Mouse (Mus musculus): ENCODE measurements at regions not wholly inside any gene's neighbourhood (a gene's known extent, or its start where the extent isn't known, plus 50 kb on each side); places are given as distances from the start of the nearest gene placed in this dataset.
"Not testable (repeated sequence)": the region's sequence is repeated elsewhere in the genome, so short reads cannot be mapped to it uniquely, and the experiment has no call there.

- H3K27ac ChIP-seq (ENCODE audit: low read length); H3K36me3 ChIP-seq (ENCODE audit: insufficient read depth, low read length); H3K4me3 ChIP-seq (ENCODE audit: low read length); H3K27me3 ChIP-seq (ENCODE audit: insufficient read depth, low read length); H3K9ac ChIP-seq (replicated peaks; ENCODE audit: low read length); H3K9me3 ChIP-seq (ENCODE audit: low read length); ATAC-seq (ENCODE audit: low FRiP score, low TSS enrichment); H3K4me2 ChIP-seq (replicated peaks; ENCODE audit: low read depth, low read length); H3K4me1 ChIP-seq (ENCODE audit: insufficient read depth, low read length): not testable (repeated sequence)
- 79% methylated on average over 1 of the region's 1 CpGs for WGBS
These were observed 884.0 kb upstream of the Lrrc4c start for GRCm38 (mm10) chr2:95433996-95434395.

GRCm38 (mm10) chr2:95440957-95441356 is 877.0 kb upstream of the Lrrc4c start:
- no peaks in the 10 kb centered on the region for H3K9me3 ChIP-seq (ENCODE audit: low read length)
- no peaks in the 10 kb centered on the region for H3K27me3 ChIP-seq (ENCODE audit: insufficient read depth, low read length)
- no peaks in the 10 kb centered on the region for H3K4me1 ChIP-seq (ENCODE audit: insufficient read depth, low read length)
- no peak overlapping the region for H3K27ac ChIP-seq (ENCODE audit: low read length)
- no peak for ATAC-seq (ENCODE audit: low FRiP score, low TSS enrichment)
- H3K4me2 ChIP-seq (replicated peaks; ENCODE audit: low read depth, low read length), result no peak overlapping the region
- no peak overlapping the region for H3K4me3 ChIP-seq (ENCODE audit: low read length)
- no peaks in the 10 kb centered on the region for H3K36me3 ChIP-seq (ENCODE audit: insufficient read depth, low read length)
- H3K9ac ChIP-seq (replicated peaks; ENCODE audit: low read length), result no peak overlapping the region

- Histone ChIP-seq H3K4me2 (replicated peaks; ENCODE audit: low read depth, low read length) (no peak overlapping the region), H3K27ac (ENCODE audit: low read length) (no peak overlapping the region), H3K9me3 (ENCODE audit: low read length) (no peaks in the 10 kb centered on the region), H3K9ac (replicated peaks; ENCODE audit: low read length) (no peak overlapping the region), H3K36me3 (ENCODE audit: insufficient read depth, low read length) (no peaks in the 10 kb centered on the region), H3K4me1 (ENCODE audit: insufficient read depth, low read length) (no peaks in the 10 kb centered on the region), H3K4me3 (ENCODE audit: low read length) (no peak overlapping the region), H3K27me3 (ENCODE audit: insufficient read depth, low read length) (no peaks in the 10 kb centered on the region)
- 57% methylated on average over 2 of the region's 2 CpGs for WGBS
- no peak for ATAC-seq (ENCODE audit: low FRiP score, low TSS enrichment)
These were observed 874.6 kb upstream of the Lrrc4c start for GRCm38 (mm10) chr2:95443245-95443799.

GRCm38 (mm10) chr2:95448897-95449296 is 869.1 kb upstream of the Lrrc4c start:
- Histone ChIP-seq H3K9ac (replicated peaks; ENCODE audit: low read length) (no peak overlapping the region), H3K9me3 (ENCODE audit: low read length) (no peaks in the 10 kb centered on the region), H3K36me3 (ENCODE audit: insufficient read depth, low read length) (no peaks in the 10 kb centered on the region), H3K4me2 (replicated peaks; ENCODE audit: low read depth, low read length) (no peak overlapping the region), H3K27me3 (ENCODE audit: insufficient read depth, low read length) (no peaks in the 10 kb centered on the region), H3K4me3 (ENCODE audit: low read length) (no peak overlapping the region), H3K4me1 (ENCODE audit: insufficient read depth, low read length) (no peaks in the 10 kb centered on the region), H3K27ac (ENCODE audit: low read length) (no peak overlapping the region)
- 7% methylated on average over 1 of the region's 1 CpGs for WGBS
- ATAC-seq (ENCODE audit: low FRiP score, low TSS enrichment), result no peak

- WGBS, result 79% methylated on average over 5 of the region's 5 CpGs
- H3K9me3 ChIP-seq (ENCODE audit: low read length), result no peaks in the 10 kb centered on the region
- no peak overlapping the region for H3K9ac ChIP-seq (replicated peaks; ENCODE audit: low read length)
- H3K27me3 ChIP-seq (ENCODE audit: insufficient read depth, low read length), result no peaks in the 10 kb centered on the region
- no peak overlapping the region for H3K27ac ChIP-seq (ENCODE audit: low read length)
- no peak for ATAC-seq (ENCODE audit: low FRiP score, low TSS enrichment)
- H3K36me3 ChIP-seq (ENCODE audit: insufficient read depth, low read length), result no peaks in the 10 kb centered on the region
- H3K4me3 ChIP-seq (ENCODE audit: low read length), result no peak overlapping the region
- no peaks in the 10 kb centered on the region for H3K4me1 ChIP-seq (ENCODE audit: insufficient read depth, low read length)
- no peak overlapping the region for H3K4me2 ChIP-seq (replicated peaks; ENCODE audit: low read depth, low read length)
These were observed 838.1 kb upstream of the Lrrc4c start for GRCm38 (mm10) chr2:95479827-95480226.

- Histone ChIP-seq H3K36me3 (ENCODE audit: insufficient read depth, low read length) (no peaks in the 10 kb centered on the region), H3K27ac (ENCODE audit: low read length) (no peak overlapping the region), H3K9me3 (ENCODE audit: low read length) (no peaks in the 10 kb centered on the region), H3K27me3 (ENCODE audit: insufficient read depth, low read length) (no peaks in the 10 kb centered on the region), H3K4me2 (replicated peaks; ENCODE audit: low read depth, low read length) (no peak overlapping the region), H3K4me1 (ENCODE audit: insufficient read depth, low read length) (no peaks in the 10 kb centered on the region), H3K4me3 (ENCODE audit: low read length) (no peak overlapping the region), H3K9ac (replicated peaks; ENCODE audit: low read length) (no peak overlapping the region)
- 80% methylated on average over 2 of the region's 2 CpGs for WGBS
- no peak for ATAC-seq (ENCODE audit: low FRiP score, low TSS enrichment)
These were observed 834.6 kb upstream of the Lrrc4c start for GRCm38 (mm10) chr2:95483397-95483796.

- Histone ChIP-seq H3K4me2 (replicated peaks; ENCODE audit: low read depth, low read length) (no peak overlapping the region), H3K9me3 (ENCODE audit: low read length) (no peaks in the 10 kb centered on the region), H3K4me1 (ENCODE audit: insufficient read depth, low read length) (no peaks in the 10 kb centered on the region), H3K9ac (replicated peaks; ENCODE audit: low read length) (no peak overlapping the region), H3K27ac (ENCODE audit: low read length) (no peak overlapping the region), H3K36me3 (ENCODE audit: insufficient read depth, low read length) (no peaks in the 10 kb centered on the region), H3K4me3 (ENCODE audit: low read length) (no peak overlapping the region), H3K27me3 (ENCODE audit: insufficient read depth, low read length) (no peaks in the 10 kb centered on the region)
- ATAC-seq (ENCODE audit: low FRiP score, low TSS enrichment), result no peak
- WGBS, result 81% methylated on average over 3 of the region's 3 CpGs
These were observed 830.3 kb upstream of the Lrrc4c start for GRCm38 (mm10) chr2:95487580-95488135.

GRCm38 (mm10) chr2:95494026-95494697 is 823.8 kb upstream of the Lrrc4c start:
- 84% methylated on average over 2 of the region's 2 CpGs for WGBS
- Histone ChIP-seq H3K4me3 (ENCODE audit: low read length) (no peak overlapping the region), H3K36me3 (ENCODE audit: insufficient read depth, low read length) (no peaks in the 10 kb centered on the region), H3K4me2 (replicated peaks; ENCODE audit: low read depth, low read length) (no peak overlapping the region), H3K9me3 (ENCODE audit: low read length) (no peaks in the 10 kb centered on the region), H3K27me3 (ENCODE audit: insufficient read depth, low read length) (no peaks in the 10 kb centered on the region), H3K9ac (replicated peaks; ENCODE audit: low read length) (no peak overlapping the region), H3K27ac (ENCODE audit: low read length) (no peak overlapping the region), H3K4me1 (ENCODE audit: insufficient read depth, low read length) (no peaks in the 10 kb centered on the region)
- no peak for ATAC-seq (ENCODE audit: low FRiP score, low TSS enrichment)

- no peak overlapping the region for H3K27ac ChIP-seq (ENCODE audit: low read length)
- no peak overlapping the region for H3K4me2 ChIP-seq (replicated peaks; ENCODE audit: low read depth, low read length)
- H3K4me1 ChIP-seq (ENCODE audit: insufficient read depth, low read length), result no peaks in the 10 kb centered on the region
- H3K36me3 ChIP-seq (ENCODE audit: insufficient read depth, low read length), result no peaks in the 10 kb centered on the region
- H3K27me3 ChIP-seq (ENCODE audit: insufficient read depth, low read length), result no peaks in the 10 kb centered on the region
- no peak overlapping the region for H3K9ac ChIP-seq (replicated peaks; ENCODE audit: low read length)
- H3K9me3 ChIP-seq (ENCODE audit: low read length), result no peaks in the 10 kb centered on the region
- no peak overlapping the region for H3K4me3 ChIP-seq (ENCODE audit: low read length)
- ATAC-seq (ENCODE audit: low FRiP score, low TSS enrichment), result no peak
- 40% methylated on average over 4 of the region's 4 CpGs for WGBS
These were observed 823.3 kb upstream of the Lrrc4c start for GRCm38 (mm10) chr2:95494698-95495088.

GRCm38 (mm10) chr2:95511286-95511685 is 806.7 kb upstream of the Lrrc4c start:
- no peak overlapping the region for H3K27ac ChIP-seq (ENCODE audit: low read length)
- H3K4me3 ChIP-seq (ENCODE audit: low read length), result no peak overlapping the region
- no peak overlapping the region for H3K9ac ChIP-seq (replicated peaks; ENCODE audit: low read length)
- no peak for ATAC-seq (ENCODE audit: low FRiP score, low TSS enrichment)
- H3K4me2 ChIP-seq (replicated peaks; ENCODE audit: low read depth, low read length), result no peak overlapping the region
- H3K9me3 ChIP-seq (ENCODE audit: low read length), result no peaks in the 10 kb centered on the region
- H3K4me1 ChIP-seq (ENCODE audit: insufficient read depth, low read length), result no peaks in the 10 kb centered on the region
- no peaks in the 10 kb centered on the region for H3K27me3 ChIP-seq (ENCODE audit: insufficient read depth, low read length)
- H3K36me3 ChIP-seq (ENCODE audit: insufficient read depth, low read length), result no peaks in the 10 kb centered on the region
